Mouse (Mus musculus) embryo, embryonic 10.5 days (tissue): ENCODE results near the gene Mipep.
A peak's percentile ranks its signal among the peaks of the same experiment; 100 is the strongest.

Experiments
- DNase-seq: peaks from one replicate; pipeline ENCODE4 v3.0.0-alpha.2; 2015; ENCODE audit warnings: low spot score

The Mipep gene

GRCm38 (mm10) chr14:60784427-60785315 lies at the start of gene Mipep:
TSS of gene Mipep (plus strand) at chr14:60784573.
- DNase-seq = peak; percentile 96

- no peak for DNase-seq
These were observed 49.2 kb upstream of the Mipep start for GRCm38 (mm10) chr14:60735206-60735605.

GRCm38 (mm10) chr14:60735848-60736547 lies 48.4 kb upstream of the Mipep start:
- DNase-seq = no peak

- DNase-seq = peak; percentile 57
These were observed 47.7 kb upstream of the Mipep start for GRCm38 (mm10) chr14:60736591-60737192.

- no peak for DNase-seq
These were observed 47.2 kb upstream of the Mipep start for GRCm38 (mm10) chr14:60737202-60737611.

GRCm38 (mm10) chr14:60738434-60738938 lies 45.9 kb upstream of the Mipep start:
- DNase-seq = no peak

GRCm38 (mm10) chr14:60739155-60739554 lies 45.2 kb upstream of the Mipep start:
- no peak for DNase-seq

GRCm38 (mm10) chr14:60739616-60740015 lies 44.8 kb upstream of the Mipep start:
- DNase-seq = no peak

GRCm38 (mm10) chr14:60740507-60740906 lies 43.9 kb upstream of the Mipep start:
- DNase-seq = no peak

GRCm38 (mm10) chr14:60741033-60741432 lies 43.3 kb upstream of the Mipep start:
- no peak for DNase-seq

GRCm38 (mm10) chr14:60741490-60741981 lies 42.8 kb upstream of the Mipep start:
- no peak for DNase-seq

GRCm38 (mm10) chr14:60743681-60744080 lies 40.7 kb upstream of the Mipep start:
- DNase-seq = no peak

GRCm38 (mm10) chr14:60745201-60745600 lies 39.2 kb upstream of the Mipep start:
- DNase-seq = no peak

- no peak for DNase-seq
These were observed 38.2 kb upstream of the Mipep start for GRCm38 (mm10) chr14:60746141-60746540.

GRCm38 (mm10) chr14:60747154-60747870 lies 37.1 kb upstream of the Mipep start:
- no peak for DNase-seq

- DNase-seq = no peak
These were observed 34.5 kb upstream of the Mipep start for GRCm38 (mm10) chr14:60749880-60750279.

GRCm38 (mm10) chr14:60751581-60751980 lies 32.8 kb upstream of the Mipep start:
- DNase-seq = no peak

GRCm38 (mm10) chr14:60752892-60753800 lies 31.2 kb upstream of the Mipep start:
- DNase-seq = no peak

- DNase-seq = no peak
These were observed 30.6 kb upstream of the Mipep start for GRCm38 (mm10) chr14:60753801-60754126.

GRCm38 (mm10) chr14:60754656-60755055 lies 29.7 kb upstream of the Mipep start:
- DNase-seq = no peak

GRCm38 (mm10) chr14:60756271-60756670 lies 28.1 kb upstream of the Mipep start:
- no peak for DNase-seq
